Mouse (Mus musculus) lung, adult 2 months (tissue): ENCODE results near the gene Cdca7l.

ENCODE experiments used
- CTCF ChIP-seq: fragments of 200-500 bp; IDR thresholded peaks from 2 replicates; pipeline ENCODE4 v1.5.1; 2011; ENCODE audit warnings: mild to moderate bottlenecking, low read length, control low read depth; ENCODE audit not compliant: insufficient read depth
- POLR2A ChIP-seq: fragments of 200-500 bp; IDR thresholded peaks from 2 replicates; pipeline ENCODE4 v1.6.1; 2011; ENCODE audit warnings: low read depth, mild to moderate bottlenecking, control low read depth, low read length, borderline replicate concordance; ENCODE audit errors: extremely low read depth

DNA sequence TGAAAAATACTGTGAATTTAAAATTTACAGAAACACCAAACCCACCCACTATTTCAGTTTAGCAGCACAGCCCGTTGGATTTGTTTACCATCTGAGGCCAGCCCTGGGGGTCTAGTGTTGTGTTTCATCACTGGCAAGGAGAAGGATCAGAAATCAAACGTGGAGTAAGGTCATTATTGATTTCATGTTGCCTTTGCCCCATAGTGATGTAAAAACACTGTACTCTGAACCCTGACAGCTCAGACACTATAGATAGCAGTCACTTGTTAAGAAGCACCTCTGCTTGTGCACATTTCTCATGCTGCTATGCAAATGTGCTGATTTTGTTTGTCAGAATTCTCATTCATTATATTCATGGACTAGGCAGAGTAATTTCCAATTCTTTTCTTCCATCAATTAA, 22.7 kb upstream of the Cdca7l start:
- TF ChIP-seq CTCF (no peak), POLR2A (no peak)
